Mouse (Mus musculus) limb, embryonic 14.5 days (tissue): Measurements from ENCODE around the gene Ntrk2. TPM values are rescaled to one million over a fixed set of nuclear protein-coding genes. Genes with fewer than 3 reads are reported as not detected.

Experiments used
- ATAC-seq: fragments of 200-750 bp; cut with Nextera tagmentation; 2 replicates; pipeline ENCODE4 v1.8.0; 2017; ENCODE audit warnings: low read depth, moderate number of reproducible peaks, moderate TSS enrichment; ENCODE audit not compliant: low FRiP score
- DNase-seq: peaks from one replicate; pipeline ENCODE4 v3.0.0-alpha.2; 2015; ENCODE audit warnings: low spot score
- H3K27ac ChIP-seq: fragments of 300-500 bp; sonication (generic); replicated peaks from 2 replicates; pipeline ENCODE4 v1.5.1; 2014; ENCODE audit warnings: low read depth, mild to moderate bottlenecking, low read length, moderate library complexity, mixed read lengths
- H3K27me3 ChIP-seq: fragments of 300-500 bp; sonication (generic); 2 replicates; pipeline ENCODE4 v1.6.1; 2014; ENCODE audit warnings: low read length, mixed read lengths; ENCODE audit not compliant: control insufficient read depth, insufficient read depth
- H3K36me3 ChIP-seq: fragments of 300-500 bp; sonication (generic); 2 replicates; pipeline ENCODE4 v1.6.1; 2014; ENCODE audit warnings: mild to moderate bottlenecking, low read length, moderate library complexity, mixed read lengths; ENCODE audit not compliant: control insufficient read depth, insufficient read depth
- H3K4me1 ChIP-seq: fragments of 300-500 bp; sonication (generic); 2 replicates; pipeline ENCODE4 v1.6.1; 2014; ENCODE audit warnings: antibody characterized with exemption, low read length, mixed read lengths; ENCODE audit not compliant: control insufficient read depth, insufficient read depth
- H3K4me2 ChIP-seq: fragments of 300-500 bp; sonication (generic); replicated peaks from 2 replicates; pipeline ENCODE4 v1.6.1; 2014; ENCODE audit warnings: low read depth, mild to moderate bottlenecking, low read length, moderate library complexity; ENCODE audit not compliant: severe bottlenecking
- H3K4me3 ChIP-seq: fragments of 300-500 bp; sonication (generic); replicated peaks from 2 replicates; pipeline ENCODE4 v1.5.1; 2014; ENCODE audit warnings: low read length
- H3K9ac ChIP-seq: fragments of 300-500 bp; sonication (generic); 2 replicates; pipeline ENCODE4 v1.6.1; 2014; ENCODE audit warnings: mild to moderate bottlenecking, low read depth, low read length, moderate library complexity; ENCODE audit not compliant: severe bottlenecking
- H3K9me3 ChIP-seq: fragments of 300-500 bp; sonication (generic); 2 replicates; pipeline ENCODE4 v1.6.1; 2016; ENCODE audit warnings: low read length; ENCODE audit not compliant: control insufficient read depth
- POLR2A ChIP-seq: fragments of 200-500 bp; IDR thresholded peaks from 2 replicates; pipeline ENCODE4 v1.8.0; 2012; ENCODE audit warnings: inconsistent platforms, mild to moderate bottlenecking, moderate library complexity, borderline replicate concordance; ENCODE audit not compliant: insufficient read depth, insufficient read length; ENCODE audit errors: extremely low read depth
- WGBS: fragments of 180-500 bp; shearing (Covaris S2); extraction: QIAGEN DNeasy Blood & Tissue Kit; methylation state at CpG from one replicate; pipeline ENCODE4 v1.1.7; 2014; 5-methylcytosine and 5-hydroxymethylcytosine counted together
- polyA plus RNA-seq, 2 experiments: library from polyadenylated mRNA; depleted of rRNA in 1 of 2; stranded (reverse) in 1 of 2; unstranded in 1 of 2; fragments of >200 nt; fragmentation: Nextera tagmentation in 1 of 2; extraction: Ambion mirVana in 1 of 2; gene quantifications; 2 replicates each; pipeline versions ENCODE4 v1.2.1 to v1.2.3; 2012 to 2014

The Ntrk2 gene
- polyA plus RNA-seq, 2 experiments = 15.8 to 18.2 TPM

DNA sequence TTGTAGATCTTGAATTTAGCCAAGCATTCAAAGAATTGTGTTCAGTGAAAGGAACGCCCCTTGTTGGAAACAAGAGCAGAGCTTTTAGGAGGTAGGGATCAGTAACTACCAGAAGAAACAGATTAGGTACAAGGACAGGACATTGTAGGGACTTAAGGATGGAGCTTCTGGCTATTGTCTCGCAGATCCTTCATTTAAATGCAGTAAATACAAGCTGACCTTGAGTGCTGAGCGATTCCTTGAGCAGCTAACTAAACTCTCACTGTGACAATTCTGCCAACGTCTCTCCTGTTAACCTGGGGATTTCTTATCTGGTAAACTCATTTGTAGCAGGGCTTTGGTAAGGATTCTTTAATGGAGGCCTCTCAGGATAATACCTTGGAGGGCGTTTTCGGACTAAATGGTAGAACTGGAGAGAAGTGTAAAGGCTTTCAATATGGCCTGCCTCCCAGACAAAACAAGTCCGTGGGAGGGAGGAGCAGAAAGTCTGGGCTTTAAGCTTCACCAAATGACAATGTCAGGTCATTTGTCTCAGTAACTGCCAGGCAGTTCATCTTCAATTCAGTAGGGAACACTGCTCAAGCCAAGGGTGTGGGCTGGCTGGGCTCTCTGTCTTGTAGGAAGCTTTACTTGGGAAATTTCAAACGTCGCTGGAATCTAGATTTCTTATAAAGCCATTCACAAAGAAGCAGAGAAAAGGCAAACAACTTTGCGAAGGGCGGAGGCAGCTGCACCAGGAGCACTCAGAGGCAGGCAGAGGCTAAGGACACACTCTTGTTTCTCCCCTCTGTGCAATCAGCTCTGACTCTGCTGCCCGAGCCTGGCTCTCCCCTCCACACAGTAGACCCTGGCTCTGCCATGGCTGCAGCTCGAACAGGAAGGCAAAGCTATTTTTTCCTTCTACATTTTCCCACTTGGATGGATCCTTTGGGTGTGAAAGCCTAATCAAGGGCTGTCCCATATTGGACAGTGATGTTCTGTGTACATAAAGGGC, 98.7 kb downstream of the Ntrk2 start:
- whole genome bisulfite sequencing = 65% methylated on average over 13 of the region's 13 CpGs
- Histone ChIP-seq H3K4me2 (no peak overlapping the region), H3K27me3 (no peaks in the 10 kb centered on the region), H3K9ac (no peak overlapping the region), H3K4me1 (no peaks in the 10 kb centered on the region), H3K4me3 (no peak overlapping the region), H3K27ac (no peak overlapping the region), H3K36me3 (no peaks in the 10 kb centered on the region), H3K9me3 (no peaks in the 10 kb centered on the region)
- DNase-seq = no peak
- no peak for TF ChIP-seq POLR2A
- ATAC-seq = no peak

GRCm38 (mm10) chr13:58911936-58912335, 105.6 kb downstream of the Ntrk2 start:
- no peak overlapping the region for H3K4me3 ChIP-seq
- H3K36me3 ChIP-seq = no peaks in the 10 kb centered on the region
- no peak overlapping the region for H3K27ac ChIP-seq
- H3K27me3 ChIP-seq = no peaks in the 10 kb centered on the region
- DNase-seq = no peak
- no peak overlapping the region for H3K4me2 ChIP-seq
- WGBS = 89% methylated on average over 2 of the region's 2 CpGs
- TF ChIP-seq POLR2A = no peak
- H3K4me1 ChIP-seq = no peaks in the 10 kb centered on the region
- H3K9ac ChIP-seq = no peak overlapping the region
- H3K9me3 ChIP-seq = no peaks in the 10 kb centered on the region
- no peak for ATAC-seq

- Histone ChIP-seq H3K27ac (no peak overlapping the region), H3K4me1 (no peaks in the 10 kb centered on the region), H3K4me2 (no peak overlapping the region), H3K9me3 (no peaks in the 10 kb centered on the region), H3K9ac (no peak overlapping the region), H3K36me3 (no peaks in the 10 kb centered on the region), H3K27me3 (no peaks in the 10 kb centered on the region), H3K4me3 (no peak overlapping the region)
- DNase-seq (no peak), ATAC-seq (no peak)
- no peak for TF ChIP-seq POLR2A
Measured at GRCm38 (mm10) chr13:58912559-58912958, 106.2 kb downstream of the Ntrk2 start.

- H3K27me3 ChIP-seq = no peaks in the 10 kb centered on the region
- WGBS = 80% methylated on average over 6 of the region's 6 CpGs
- DNase-seq (peak; percentile 26), ATAC-seq (no peak)
- TF ChIP-seq POLR2A = no peak
- H3K9me3 ChIP-seq = no peaks in the 10 kb centered on the region
- H3K27ac ChIP-seq = no peak overlapping the region
- H3K4me1 ChIP-seq = no peaks in the 10 kb centered on the region
- no peak overlapping the region for H3K4me2 ChIP-seq
- H3K9ac ChIP-seq = no peak overlapping the region
- H3K36me3 ChIP-seq = no peaks in the 10 kb centered on the region
- H3K4me3 ChIP-seq = no peak overlapping the region
Measured at GRCm38 (mm10) chr13:58914061-58914814, 107.9 kb downstream of the Ntrk2 start.

GRCm38 (mm10) chr13:58916348-58916747, 110.0 kb downstream of the Ntrk2 start:
- Histone ChIP-seq H3K27me3 (no peaks in the 10 kb centered on the region), H3K4me3 (no peak overlapping the region), H3K4me2 (no peak overlapping the region), H3K27ac (no peak overlapping the region), H3K4me1 (no peaks in the 10 kb centered on the region), H3K9me3 (no peaks in the 10 kb centered on the region), H3K36me3 (no peaks in the 10 kb centered on the region), H3K9ac (no peak overlapping the region)
- WGBS = 91% methylated on average over 2 of the region's 2 CpGs
- TF ChIP-seq POLR2A = no peak
- DNase-seq (no peak), ATAC-seq (no peak)
